Mouse (Mus musculus): ENCODE results near the gene Slc11a1. TPM values are rescaled to one million over a fixed set of nuclear protein-coding genes. Genes with fewer than 3 reads are reported as not detected.
A peak's percentile ranks its signal among the peaks of the same experiment; 100 is the strongest.

Gene Slc11a1
- polyA plus RNA-seq, 1 experiment from 2014 or later, result 1.8 TPM

DNA sequence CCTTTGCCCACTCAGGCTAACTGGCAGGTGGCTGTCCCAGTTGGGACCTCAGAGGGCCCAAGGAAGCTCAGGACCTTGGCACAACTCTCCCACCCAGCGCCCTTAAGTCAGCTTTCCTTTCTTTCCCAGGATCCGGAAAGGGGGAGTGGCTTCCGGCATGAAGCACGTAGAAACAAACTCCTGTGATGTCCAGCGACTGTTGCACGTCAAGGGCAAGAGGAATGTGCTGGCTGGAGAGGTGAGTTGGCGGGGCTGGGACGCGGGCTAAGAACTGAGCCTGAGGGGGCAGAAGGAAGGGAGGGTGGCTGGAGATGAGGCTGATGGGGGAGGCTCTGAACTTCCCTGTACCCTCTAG, 44.4 kb downstream of the Slc11a1 start:
- ATAC-seq (ENCODE audit: insufficient number of reproducible peaks, insufficient read depth, low FRiP score, low TSS enrichment, low read depth), result no peak
- Histone ChIP-seq H3K9ac (no peak overlapping the region), H3K4me2 (no peak overlapping the region), H3K4me1 (peaks cover 4% of the 10 kb centered on the region), H3K27me3 (no peaks in the 10 kb centered on the region), H3K9me3 (no peaks in the 10 kb centered on the region), H3K4me3 (no peak overlapping the region), H3K36me3 (no peaks in the 10 kb centered on the region), H3K27ac (no peak overlapping the region)
- 60% methylated on average over 9 of the region's 9 CpGs for WGBS

- H3K4me3 ChIP-seq, result no peak overlapping the region
- no peak overlapping the region for H3K4me2 ChIP-seq
- H3K27me3 ChIP-seq, result no peaks in the 10 kb centered on the region
- no peak overlapping the region for H3K9ac ChIP-seq
- H3K36me3 ChIP-seq, result no peaks in the 10 kb centered on the region
- ATAC-seq (ENCODE audit: insufficient number of reproducible peaks, insufficient read depth, low FRiP score, low TSS enrichment, low read depth), result no peak
- H3K27ac ChIP-seq, result no peak overlapping the region
- WGBS, result 19% methylated on average over 8 of the region's 8 CpGs
- no peaks in the 10 kb centered on the region for H3K9me3 ChIP-seq
- peaks cover 4% of the 10 kb centered on the region for H3K4me1 ChIP-seq
These were observed 48.2 kb downstream of the Slc11a1 start for GRCm38 (mm10) chr1:74423147-74423546.

DNA sequence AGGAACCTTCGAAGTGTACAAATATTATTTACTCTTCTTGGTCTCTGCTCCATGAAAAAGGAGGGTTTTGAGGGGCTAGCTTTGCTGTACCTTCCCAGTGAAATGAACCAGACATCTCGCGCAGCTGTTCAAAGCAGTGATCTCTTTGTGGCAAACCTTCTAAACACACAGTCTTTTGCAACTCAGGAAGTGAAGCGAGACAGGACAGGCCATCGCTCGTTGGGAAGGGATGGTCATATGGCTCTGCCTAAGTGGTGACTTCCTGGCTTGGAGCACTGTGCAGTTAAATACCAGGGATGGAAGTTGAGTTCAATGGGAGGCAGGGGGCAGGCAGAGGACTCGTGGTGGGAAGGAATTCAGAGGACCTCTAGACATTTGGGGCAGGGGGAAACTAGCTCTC, 50.9 kb downstream of the Slc11a1 start:
- Histone ChIP-seq H3K4me2 (no peak overlapping the region), H3K4me3 (no peak overlapping the region), H3K4me1 (peaks cover 4% of the 10 kb centered on the region), H3K9ac (no peak overlapping the region), H3K9me3 (no peaks in the 10 kb centered on the region), H3K27me3 (no peaks in the 10 kb centered on the region), H3K36me3 (no peaks in the 10 kb centered on the region), H3K27ac (no peak overlapping the region)
- ATAC-seq (ENCODE audit: insufficient number of reproducible peaks, insufficient read depth, low FRiP score, low TSS enrichment, low read depth), result no peak
- WGBS, result 61% methylated on average over 7 of the region's 7 CpGs

- Histone ChIP-seq H3K36me3 (peaks cover 40% of the 10 kb centered on the region), H3K4me2 (no peak overlapping the region), H3K27me3 (no peaks in the 10 kb centered on the region), H3K9me3 (no peaks in the 10 kb centered on the region), H3K4me1 (no peaks in the 10 kb centered on the region), H3K27ac (no peak overlapping the region), H3K9ac (no peak overlapping the region), H3K4me3 (no peak overlapping the region)
- WGBS, result 89% methylated on average over 6 of the region's 6 CpGs
- no peak for ATAC-seq (ENCODE audit: insufficient number of reproducible peaks, insufficient read depth, low FRiP score, low TSS enrichment, low read depth)
These were observed 58.2 kb downstream of the Slc11a1 start for GRCm38 (mm10) chr1:74433220-74433619.

DNA sequence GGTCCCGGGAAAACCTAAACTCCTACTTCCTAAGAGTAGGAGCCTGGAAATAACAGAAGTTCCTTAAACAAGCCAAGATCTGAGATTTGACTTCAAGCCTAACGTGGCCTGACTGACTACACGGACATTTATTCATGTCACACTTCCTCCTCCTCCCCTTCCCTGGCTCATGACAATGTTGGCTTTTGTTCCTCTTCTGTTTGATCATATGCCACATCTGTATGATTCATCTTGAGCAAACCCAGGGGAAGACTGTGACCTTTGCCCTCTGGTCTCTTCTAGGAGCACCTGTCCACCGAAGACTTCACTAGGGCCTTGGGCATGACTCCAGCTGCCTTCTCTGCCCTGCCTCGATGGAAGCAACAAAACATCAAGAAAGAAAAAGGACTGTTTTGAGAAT, 59.6 kb downstream of the Slc11a1 start:
- Histone ChIP-seq H3K4me3 (no peak overlapping the region), H3K27me3 (no peaks in the 10 kb centered on the region), H3K9ac (no peak overlapping the region), H3K36me3 (peaks cover 53% of the 10 kb centered on the region), H3K9me3 (no peaks in the 10 kb centered on the region), H3K4me2 (no peak overlapping the region), H3K27ac (no peak overlapping the region), H3K4me1 (no peaks in the 10 kb centered on the region)
- no peak for ATAC-seq (ENCODE audit: insufficient number of reproducible peaks, insufficient read depth, low FRiP score, low TSS enrichment, low read depth)
- WGBS, result 60% methylated on average over 5 of the region's 5 CpGs

DNA sequence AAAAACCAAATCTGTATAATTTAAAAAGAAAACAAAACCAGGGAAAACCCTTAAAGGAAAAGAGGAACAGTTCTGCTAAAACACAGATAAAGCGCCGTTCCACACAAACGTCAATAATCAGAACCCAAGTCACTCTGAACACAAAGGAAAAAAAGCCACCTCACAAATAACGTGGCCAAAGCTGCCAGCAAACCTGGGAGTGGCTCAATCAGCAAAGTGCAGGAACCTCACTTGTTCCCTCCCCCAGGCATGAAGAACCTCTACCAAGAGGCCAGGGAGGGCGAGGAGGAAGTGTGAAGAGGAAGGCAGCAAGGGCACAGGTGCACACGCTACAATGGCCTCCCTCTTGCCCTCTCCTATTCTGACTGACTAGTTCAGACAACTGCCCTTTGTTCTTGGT, 60.6 kb downstream of the Slc11a1 start:
- H3K27me3 ChIP-seq, result no peaks in the 10 kb centered on the region
- H3K4me1 ChIP-seq, result no peaks in the 10 kb centered on the region
- no peak overlapping the region for H3K4me3 ChIP-seq
- no peaks in the 10 kb centered on the region for H3K9me3 ChIP-seq
- H3K36me3 ChIP-seq, result peaks cover 61% of the 10 kb centered on the region
- H3K4me2 ChIP-seq, result no peak overlapping the region
- ATAC-seq (ENCODE audit: insufficient number of reproducible peaks, insufficient read depth, low FRiP score, low TSS enrichment, low read depth), result no peak
- no peak overlapping the region for H3K27ac ChIP-seq
- 88% methylated on average over 6 of the region's 6 CpGs for WGBS
- no peak overlapping the region for H3K9ac ChIP-seq

MicroRNAs encoded within 50 kb of the gene (microRNA counts, 519-probe panel; counts per million panel counts)
- microRNA mmu-miR-26b, result 3,692 counts per million, percentile 82 among the panel's probes with 10 or more counts

Small RNAs within 50 kb of the gene (microRNA-seq; reads per million reads assigned to microRNA genes)
- 33,064 reads per million, percentile 98 among the genes with 10 or more reads in this experiment for gene Mir26b

Other genes with a start within 250 kb of the Slc11a1 start
- 0.22 and 0.23 TPM in 2 replicates for gene Rufy4, start 249.7 kb upstream of the Slc11a1 start, polyA plus RNA-seq (2015; fragmentation: Nextera tagmentation; extraction: Ambion mirVana)
- gene Cxcr2, start 221.2 kb upstream of the Slc11a1 start, polyA plus RNA-seq (2015; fragmentation: Nextera tagmentation; extraction: Ambion mirVana), result 0.07 TPM in 1 of 2 replicates, not detected in the other
- gene Cxcr1, start 180.6 kb upstream of the Slc11a1 start, polyA plus RNA-seq (2015; fragmentation: Nextera tagmentation; extraction: Ambion mirVana), result not detected in 2 replicates
- gene Arpc2, start 139.1 kb upstream of the Slc11a1 start, polyA plus RNA-seq (2015; fragmentation: Nextera tagmentation; extraction: Ambion mirVana), result 400 and 419 TPM in 2 replicates
- 0.20 and 0.33 TPM in 2 replicates for gene Gpbar1, start 96.6 kb upstream of the Slc11a1 start, polyA plus RNA-seq (2015; fragmentation: Nextera tagmentation; extraction: Ambion mirVana)
- gene Aamp, start 90.5 kb upstream of the Slc11a1 start, polyA plus RNA-seq (2015; fragmentation: Nextera tagmentation; extraction: Ambion mirVana), result 224 and 225 TPM in 2 replicates
- 95.1 and 112 TPM in 2 replicates for gene Pnkd, start 90.3 kb upstream of the Slc11a1 start, polyA plus RNA-seq (2015; fragmentation: Nextera tagmentation; extraction: Ambion mirVana)
- gene Tmbim1, start 69.6 kb upstream of the Slc11a1 start, polyA plus RNA-seq (2015; fragmentation: Nextera tagmentation; extraction: Ambion mirVana), result 28.4 and 29.4 TPM in 2 replicates
- gene Catip, start 13.1 kb upstream of the Slc11a1 start, polyA plus RNA-seq (2015; fragmentation: Nextera tagmentation; extraction: Ambion mirVana), result 0.63 and 0.77 TPM in 2 replicates
- 91.0 and 92.3 TPM in 2 replicates for gene Ctdsp1, start 16.3 kb downstream of the Slc11a1 start, polyA plus RNA-seq (2015; fragmentation: Nextera tagmentation; extraction: Ambion mirVana)
- 0.20 and 2.0 TPM in 2 replicates for gene Vil1, start 34.2 kb downstream of the Slc11a1 start, polyA plus RNA-seq (2015; fragmentation: Nextera tagmentation; extraction: Ambion mirVana)
- 68.5 and 70.8 TPM in 2 replicates for gene Cnot9, start 130.9 kb downstream of the Slc11a1 start, polyA plus RNA-seq (2015; fragmentation: Nextera tagmentation; extraction: Ambion mirVana)
- gene Plcd4, start 167.7 kb downstream of the Slc11a1 start, polyA plus RNA-seq (2015; fragmentation: Nextera tagmentation; extraction: Ambion mirVana), result 0.95 and 1.4 TPM in 2 replicates
- 37.2 and 38.0 TPM in 2 replicates for gene Usp37, start 169.1 kb downstream of the Slc11a1 start, polyA plus RNA-seq (2015; fragmentation: Nextera tagmentation; extraction: Ambion mirVana)
- gene Zfp142, start 213.1 kb downstream of the Slc11a1 start, polyA plus RNA-seq (2015; fragmentation: Nextera tagmentation; extraction: Ambion mirVana), result 9.3 and 9.4 TPM in 2 replicates
- gene Bcs1l, start 213.1 kb downstream of the Slc11a1 start, polyA plus RNA-seq (2015; fragmentation: Nextera tagmentation; extraction: Ambion mirVana), result 18.0 and 18.9 TPM in 2 replicates
- 39.5 and 41.8 TPM in 2 replicates for gene Rnf25, start 226.2 kb downstream of the Slc11a1 start, polyA plus RNA-seq (2015; fragmentation: Nextera tagmentation; extraction: Ambion mirVana)
- 9.4 and 10.0 TPM in 2 replicates for gene Stk36, start 226.2 kb downstream of the Slc11a1 start, polyA plus RNA-seq (2015; fragmentation: Nextera tagmentation; extraction: Ambion mirVana)